Mouse (Mus musculus) ES-E14 (cell line): ENCODE data around the gene Nme2. TPM values are rescaled to one million over a fixed set of nuclear protein-coding genes. Genes with fewer than 3 reads are reported as not detected.

ENCODE experiments used
- DNase-seq: peaks from one replicate; pipeline ENCODE4 v3.0.0-alpha.2; 2013; ENCODE audit warnings: low read depth, low spot score
- H3K27ac ChIP-seq: 2 replicates; pipeline ENCODE4 v1.5.1; 2012; ENCODE audit warnings: low read depth, mild to moderate bottlenecking, low read length, moderate library complexity, mixed read lengths; ENCODE audit not compliant: poor library complexity, insufficient read depth, severe bottlenecking
- H3K36me3 ChIP-seq: 2 replicates; pipeline ENCODE4 v1.6.1; 2012; ENCODE audit warnings: mild to moderate bottlenecking, low read length, moderate library complexity, mixed read lengths; ENCODE audit not compliant: control insufficient read depth, poor library complexity, insufficient read depth, severe bottlenecking
- H3K4me1 ChIP-seq, 2 experiments: fragments of 150-350 bp in 1 of 2; sonication (generic) in 1 of 2; 2 replicates each; pipeline ENCODE4 v1.6.1; 2012; ENCODE audit warnings: low read length in 2 of 2, mild to moderate bottlenecking in 1 of 2, mixed read lengths in 1 of 2; ENCODE audit not compliant: control insufficient read depth in 2 of 2, insufficient read depth in 2 of 2, poor library complexity in 1 of 2
- H3K4me3 ChIP-seq, 2 experiments: fragments of 150-350 bp in 1 of 2; sonication (generic) in 1 of 2; 2 replicates each; pipeline ENCODE4 v1.5.1; 2012; ENCODE audit warnings: low read length in 2 of 2, low read depth in 1 of 2, mild to moderate bottlenecking in 1 of 2, mixed read lengths in 1 of 2; ENCODE audit not compliant: insufficient read depth in 1 of 2, poor library complexity in 1 of 2, severe bottlenecking in 1 of 2
- H3K9ac ChIP-seq: 2 replicates; pipeline ENCODE4 v1.6.1; 2012; ENCODE audit warnings: low read depth, mild to moderate bottlenecking, low read length, mixed read lengths; ENCODE audit not compliant: poor library complexity, insufficient read depth, severe bottlenecking
- H3K9me3 ChIP-seq: fragments of 150-350 bp; sonication (generic); 2 replicates; pipeline ENCODE4 v1.6.1; 2012; ENCODE audit warnings: low read depth, mild to moderate bottlenecking, low read length; ENCODE audit not compliant: control insufficient read depth, insufficient read depth
- CHD2 ChIP-seq: IDR thresholded peaks from 2 replicates; pipeline ENCODE4 v1.6.1; 2014; ENCODE audit warnings: mild to moderate bottlenecking, low read depth, low read length, inconsistent platforms
- HCFC1 ChIP-seq: IDR thresholded peaks from 2 replicates; pipeline ENCODE4 v1.6.1; 2012; ENCODE audit warnings: low read length, inconsistent platforms, borderline replicate concordance; ENCODE audit not compliant: insufficient read depth
- MAFK ChIP-seq: IDR thresholded peaks from 2 replicates; pipeline ENCODE4 v1.6.1; 2014; ENCODE audit warnings: mild to moderate bottlenecking, low read depth, low read length, inconsistent platforms; ENCODE audit not compliant: insufficient read depth
- ZC3H11A ChIP-seq: IDR thresholded peaks from 2 replicates; pipeline ENCODE4 v1.6.1; 2012; ENCODE audit warnings: low read depth, mild to moderate bottlenecking, inconsistent platforms, low read length, borderline replicate concordance
- ZNF384 ChIP-seq: IDR thresholded peaks from 2 replicates; pipeline ENCODE4 v1.6.1; 2012; ENCODE audit warnings: low read depth, low read length, inconsistent platforms
- in situ Hi-C, 2 experiments: fragments of 600-800 bp; cut with MboI; formaldehyde crosslinking; loops; one replicate each; pipeline ENCODE4 v1.15.1; 2025; ENCODE audit warnings: low sequenced_read_pairs in 2 of 2, inconsistent platforms in 1 of 2; ENCODE audit not compliant: unreplicated experiment in 2 of 2
- total RNA-seq: library from RNA; depleted of rRNA; stranded (reverse); fragments of 300-350 nt; gene quantifications from 2 replicates; pipeline ENCODE4 v1.2.3, GENCODE M21; 2012

Nme2 gene
- total RNA-seq, 1 experiment = 1,053 TPM

DNA sequence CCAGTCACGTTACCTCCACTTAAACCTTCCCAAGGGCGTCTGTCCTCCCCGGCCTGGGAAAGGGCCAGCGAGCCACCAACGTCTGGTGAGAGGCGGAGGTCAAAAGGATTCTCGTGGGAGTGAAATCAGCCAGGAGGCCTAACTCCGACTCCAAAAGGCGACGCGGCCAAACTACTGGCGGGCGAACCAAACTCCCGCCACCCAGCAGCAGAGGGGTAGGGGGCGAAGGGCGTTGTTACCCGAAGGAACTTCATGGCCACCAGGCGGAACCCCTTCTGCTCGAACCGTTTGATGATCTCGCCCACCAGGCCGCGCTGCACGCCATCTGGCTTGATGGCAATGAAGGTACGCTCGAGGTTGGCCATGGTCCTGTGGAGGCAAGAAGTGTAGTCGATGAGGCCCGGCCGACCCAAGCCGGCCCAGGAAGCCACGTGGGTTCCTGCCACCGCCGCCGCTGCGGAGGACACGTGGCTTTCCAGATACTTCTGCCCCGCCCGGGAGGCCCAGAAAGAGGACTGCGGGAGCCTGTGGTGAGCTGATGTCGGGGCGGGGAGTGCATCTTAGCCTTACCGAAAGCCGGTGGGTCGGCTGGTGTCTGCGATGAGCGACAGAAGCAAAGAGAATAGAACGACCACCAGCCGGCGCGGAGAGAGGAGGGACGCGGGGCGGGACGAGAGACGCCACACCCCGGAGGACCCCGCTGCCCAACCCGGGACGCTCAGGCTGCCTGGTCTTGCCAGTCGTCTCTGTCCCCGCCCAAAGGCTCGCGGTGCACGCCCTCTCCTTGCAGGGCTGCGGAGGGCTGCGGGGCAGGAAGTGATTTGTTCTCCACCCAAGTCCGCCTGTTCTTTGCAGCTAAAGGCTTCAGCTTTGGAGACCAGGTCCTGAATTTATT, 556 bp downstream of the Nme2 start:
- H3K36me3 ChIP-seq = peaks cover 51% of the 10 kb centered on the region
- no peak for TF ChIP-seq MAFK
- no peak for TF ChIP-seq ZNF384
- TF ChIP-seq ZC3H11A = no peak
- TF ChIP-seq HCFC1 = no peak
- TF ChIP-seq CHD2 = no peak
- peak overlapping the region; percentile 75 to 83 for H3K4me3 ChIP-seq
- peak overlapping the region; percentile 89 for H3K9ac ChIP-seq
- peaks cover 3 to 17% of the 10 kb centered on the region in 2 experiments for H3K4me1 ChIP-seq
- H3K9me3 ChIP-seq = no peaks in the 10 kb centered on the region
- in situ Hi-C loops = no loop called here
- H3K27ac ChIP-seq = peak overlapping the region; percentile 85
- DNase-seq = peak; percentile 89

- Histone ChIP-seq H3K4me1 (peaks cover 3 to 17% of the 10 kb centered on the region in 2 experiments), H3K4me3 (peak overlapping the region; percentile 75 to 83), H3K9ac (peak overlapping the region; percentile 89), H3K27ac (peak overlapping the region; percentile 85), H3K9me3 (no peaks in the 10 kb centered on the region), H3K36me3 (peaks cover 54% of the 10 kb centered on the region)
- TF ChIP-seq MAFK = no peak
- TF ChIP-seq CHD2 = no peak
- no peak for TF ChIP-seq HCFC1
- no peak for TF ChIP-seq ZNF384
- TF ChIP-seq ZC3H11A = no peak
- in situ Hi-C loops = no loop called here
- no peak for DNase-seq
These were observed 1.3 kb downstream of the Nme2 start for GRCm38 (mm10) chr11:93954738-93955255.

- Histone ChIP-seq H3K9ac (peak overlapping the region; percentile 42; the same call in 1 of the 2 replicates), H3K36me3 (peaks cover 45% of the 10 kb centered on the region)
These were observed 3.7 kb downstream of the Nme2 start for GRCm38 (mm10) chr11:93952376-93952775.

DNA sequence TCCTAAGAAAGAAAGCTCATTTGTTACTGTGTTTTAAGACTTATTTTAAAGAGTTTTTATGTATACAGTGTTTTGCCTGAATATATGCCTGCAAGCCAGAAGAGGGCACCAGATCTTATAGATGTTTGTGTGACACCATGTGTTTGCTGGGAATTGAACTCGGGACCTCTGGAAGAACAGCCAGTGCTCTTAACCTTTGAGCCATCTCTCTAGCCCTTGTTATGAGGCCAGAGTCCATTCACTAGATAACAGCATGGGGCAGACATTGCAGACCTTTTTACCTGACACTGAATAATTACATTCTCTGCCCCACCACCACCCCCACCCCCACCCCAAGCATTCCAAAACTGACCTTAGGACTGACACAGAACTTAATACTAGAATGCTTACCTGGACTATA, 6.0 kb downstream of the Nme2 start:
- no peak overlapping the region for H3K9ac ChIP-seq
- TF ChIP-seq ZNF384 (no peak), CHD2 (no peak), MAFK (no peak), HCFC1 (no peak), ZC3H11A (no peak)
- no peak overlapping the region for H3K27ac ChIP-seq
- H3K9me3 ChIP-seq = no peaks in the 10 kb centered on the region
- in situ Hi-C loops = no loop called here
- H3K4me3 ChIP-seq = no peak overlapping the region
- peaks cover 45% of the 10 kb centered on the region for H3K36me3 ChIP-seq
- DNase-seq = no peak
- peaks cover 0 to 7% of the 10 kb centered on the region in 2 experiments; a peak in 3 of 4 replicates for H3K4me1 ChIP-seq

More at GRCm38 (mm10) chr11:93952376-93952775, 3.7 kb downstream of the Nme2 start:
- no peak overlapping the region for H3K27ac ChIP-seq
- H3K9me3 ChIP-seq = no peaks in the 10 kb centered on the region
- no peak for TF ChIP-seq MAFK
- no peak for TF ChIP-seq HCFC1
- TF ChIP-seq ZC3H11A = no peak
- TF ChIP-seq CHD2 = no peak
- TF ChIP-seq ZNF384 = no peak
- H3K4me1 ChIP-seq = peaks cover 3 to 13% of the 10 kb centered on the region in 2 experiments
- peak overlapping the region in 1 of 2 experiments; percentile 31; a peak in 1 of 4 replicates for H3K4me3 ChIP-seq
- no peak for DNase-seq
- in situ Hi-C loops = no loop called here
